Mouse (Mus musculus) Patski (cell line): ENCODE measurements at regions not wholly inside any gene's neighbourhood (a gene's known extent, or its start where the extent isn't known, plus 50 kb on each side); places are given as distances from the start of the nearest gene placed in this dataset.

Experiments
- ATAC-seq: fragments of 100-300 bp; one replicate; pipeline ENCODE4 v1.8.0; 2021
- CTCF ChIA-PET: fragments of 350-600 bp; sonication (Branson Sonifier 250); formaldehyde crosslinking; loops from one replicate; lab custom pipeline; 2022; ENCODE audit warnings: inconsistent platforms; lab: Charles Lee
- POLR2A ChIA-PET: fragments of 350-600 bp; sonication (Branson Sonifier 250); formaldehyde crosslinking; loops from one replicate; lab custom pipeline; 2022; ENCODE audit warnings: antibody characterized with exemption, inconsistent platforms; lab: Charles Lee
- DNase-seq: peaks from one replicate; pipeline ENCODE4 v3.0.0-alpha.2; 2011; ENCODE audit warnings: low read depth, low spot score
- H3K27me3 ChIP-seq: fragments of 371-371 bp; one replicate; pipeline ENCODE4 v1.5.1; 2021
- CTCF ChIP-seq: fragments of 100-300 bp; IDR thresholded peaks from one replicate; pipeline ENCODE4 v1.5.1; 2021
- in situ Hi-C: fragments of 300-500 bp; cut with MboI; formaldehyde crosslinking; loops from 3 replicates; pipeline ENCODE4 v1.11.1; 2018; ENCODE audit warnings: low pct_unique_long_range_greater_than_20kb, mixed read lengths

- ATAC-seq (no peak), DNase-seq (no peak)
- TF ChIP-seq CTCF: no peak
- ChIA-PET POLR2A (no interaction called here), CTCF (interaction anchor here (1.6 kb wide), 1 partner anchor 35 kb away, joined by 3 read pairs; no protein-coding TSS in a partner anchor)
- in situ Hi-C loops: loop anchor here (25.0 kb wide), 1 partner anchor 331 kb away; no protein-coding TSS in a partner anchor
- no peaks in the 10 kb centered on the region for H3K27me3 ChIP-seq
These were observed 165.5 kb downstream of the Adamts15 start for GRCm38 (mm10) chr9:30756796-30757195.

- no peaks in the 10 kb centered on the region for H3K27me3 ChIP-seq
- POLR2A ChIA-PET: no interaction called here
- ATAC-seq (no peak), DNase-seq (no peak)
- in situ Hi-C loops: loop anchor here (25.0 kb wide), 1 partner anchor 332 kb away; no protein-coding TSS in a partner anchor
- CTCF ChIA-PET: interaction anchor here (1.6 to 2.3 kb wide), 2 partner anchors 11 to 36 kb away, joined by 3 to 8 read pairs; no protein-coding TSS in a partner anchor
- no peak for TF ChIP-seq CTCF
These were observed 166.7 kb downstream of the Adamts15 start for GRCm38 (mm10) chr9:30755586-30755985.

- ATAC-seq (no peak), DNase-seq (no peak)
- in situ Hi-C loops: loop anchor here (25.0 kb wide), 1 partner anchor 332 kb away; no protein-coding TSS in a partner anchor
- H3K27me3 ChIP-seq: no peaks in the 10 kb centered on the region
- no peak for TF ChIP-seq CTCF
- ChIA-PET POLR2A (no interaction called here), CTCF (interaction anchor here (2.3 kb wide), 1 partner anchor 11 kb away, joined by 8 read pairs; no protein-coding TSS in a partner anchor)
These were observed 167.4 kb downstream of the Adamts15 start for GRCm38 (mm10) chr9:30754826-30755225.

GRCm38 (mm10) chr9:30743471-30743870, 178.8 kb downstream of the Adamts15 start:
- TF ChIP-seq CTCF: no peak
- in situ Hi-C loops: no loop called here
- DNase-seq: no peak
- no peaks in the 10 kb centered on the region for H3K27me3 ChIP-seq
- ATAC-seq: no peak
- ChIA-PET POLR2A (no interaction called here), CTCF (interaction anchor here (1.6 kb wide), 1 partner anchor 11 kb away, joined by 8 read pairs; no protein-coding TSS in a partner anchor)

- DNase-seq (no peak), ATAC-seq (no peak)
- ChIA-PET POLR2A (no interaction called here), CTCF (no interaction called here)
- H3K27me3 ChIP-seq: no peaks in the 10 kb centered on the region
- TF ChIP-seq CTCF: no peak
- in situ Hi-C loops: no loop called here
These were observed 179.7 kb downstream of the Adamts15 start for GRCm38 (mm10) chr9:30742471-30743098.

- DNase-seq (peak; percentile 53), ATAC-seq (peak; percentile 39)
- in situ Hi-C loops: no loop called here
- ChIA-PET POLR2A (no interaction called here), CTCF (no interaction called here)
- no peak for TF ChIP-seq CTCF
- no peaks in the 10 kb centered on the region for H3K27me3 ChIP-seq
These were observed 190.6 kb downstream of the Adamts15 start for GRCm38 (mm10) chr9:30731687-30732086.

GRCm38 (mm10) chr9:30723364-30724070, 198.7 kb downstream of the Adamts15 start:
- ATAC-seq (no peak), DNase-seq (no peak)
- CTCF ChIA-PET: no interaction called here
- in situ Hi-C loops: no loop called here
- POLR2A ChIA-PET: no interaction called here
- no peaks in the 10 kb centered on the region for H3K27me3 ChIP-seq
- no peak for TF ChIP-seq CTCF

GRCm38 (mm10) chr9:30721861-30722260, 200.4 kb downstream of the Adamts15 start:
- ChIA-PET POLR2A (no interaction called here), CTCF (no interaction called here)
- TF ChIP-seq CTCF: no peak
- no peaks in the 10 kb centered on the region for H3K27me3 ChIP-seq
- DNase-seq: no peak
- in situ Hi-C loops: no loop called here
- no peak for ATAC-seq

- ChIA-PET POLR2A (no interaction called here), CTCF (interaction anchor here (0.9 to 1.4 kb wide), 2 partner anchors 11 to 18 kb away, joined by 3 read pairs; no protein-coding TSS in a partner anchor)
- in situ Hi-C loops: no loop called here
- DNase-seq (no peak), ATAC-seq (no peak)
- H3K27me3 ChIP-seq: peaks cover 6% of the 10 kb centered on the region
- TF ChIP-seq CTCF: no peak
These were observed 205.7 kb downstream of the Adamts15 start for GRCm38 (mm10) chr9:30716421-30717170.

GRCm38 (mm10) chr9:30710131-30710530, 212.1 kb downstream of the Adamts15 start:
- TF ChIP-seq CTCF: no peak
- in situ Hi-C loops: no loop called here

More at GRCm38 (mm10) chr9:30710131-30710530, 212.1 kb downstream of the Adamts15 start:
- ChIA-PET CTCF (interaction anchor here (0.9 to 1.3 kb wide), 2 partner anchors 59 to 230 kb away, joined by 3 read pairs; no protein-coding TSS in a partner anchor), POLR2A (no interaction called here)
- ATAC-seq (no peak), DNase-seq (no peak)
- peaks cover 6% of the 10 kb centered on the region for H3K27me3 ChIP-seq
